Mouse (Mus musculus) 3T3-L1 (cell line): ENCODE results near the gene Ahr.

Source experiments
- DNase-seq: peaks from one replicate; pipeline ENCODE4 v3.0.0-alpha.2; 2015; ENCODE audit warnings: low read depth, low spot score

Gene Ahr

DNA sequence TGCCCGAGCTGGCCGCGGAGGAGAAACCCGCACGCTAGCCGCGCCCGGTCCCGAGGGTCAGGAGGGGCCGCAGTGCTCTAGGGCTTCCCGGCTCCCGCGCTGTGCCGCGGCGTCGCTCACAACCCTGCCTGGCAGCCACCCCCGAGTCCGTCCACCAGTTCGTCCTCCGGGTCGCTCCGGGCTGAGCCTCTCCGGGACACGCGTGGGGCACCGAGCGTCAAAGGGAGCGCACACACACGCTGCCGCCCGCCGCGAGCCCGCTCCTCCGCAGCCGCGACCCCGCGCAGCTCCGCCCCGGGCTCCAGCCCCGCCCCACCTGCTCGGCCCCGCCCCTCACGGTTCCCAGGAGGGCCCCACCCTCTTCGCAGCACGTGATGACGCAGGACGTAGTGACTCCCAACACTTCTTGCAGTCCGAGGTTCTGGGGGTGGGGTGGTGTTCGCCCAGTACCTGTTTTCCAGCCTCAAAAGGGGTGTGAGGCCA is at the start of gene Ahr:
TSS of gene Ahr (minus strand) at position 285 of the 483 bp plus-strand sequence.
- peak; percentile 79 for DNase-seq

DNA sequence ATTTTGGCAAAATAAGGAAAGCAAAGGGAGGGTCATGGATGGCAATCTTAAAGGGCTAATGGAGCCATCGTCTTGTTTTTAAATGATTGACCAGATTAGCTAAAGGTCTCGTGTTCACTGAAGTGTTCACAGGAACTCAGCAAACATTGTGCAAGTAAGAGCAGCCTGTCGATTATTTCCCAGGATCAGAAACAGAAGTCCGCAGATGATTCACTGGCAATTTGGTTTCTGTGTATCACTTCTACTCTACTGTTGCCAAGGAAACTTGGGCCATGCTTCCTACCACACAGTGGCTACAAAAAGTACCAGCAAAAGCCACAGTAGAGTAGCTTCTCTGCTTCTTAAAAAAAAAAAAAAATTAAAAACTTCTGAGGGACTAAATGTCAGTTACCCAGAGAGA is 44.0 kb upstream of the Ahr start:
- no peak for DNase-seq

- DNase-seq: peak; percentile 51
Measured at GRCm38 (mm10) chr12:35576107-35576506, 41.3 kb upstream of the Ahr start.

DNA sequence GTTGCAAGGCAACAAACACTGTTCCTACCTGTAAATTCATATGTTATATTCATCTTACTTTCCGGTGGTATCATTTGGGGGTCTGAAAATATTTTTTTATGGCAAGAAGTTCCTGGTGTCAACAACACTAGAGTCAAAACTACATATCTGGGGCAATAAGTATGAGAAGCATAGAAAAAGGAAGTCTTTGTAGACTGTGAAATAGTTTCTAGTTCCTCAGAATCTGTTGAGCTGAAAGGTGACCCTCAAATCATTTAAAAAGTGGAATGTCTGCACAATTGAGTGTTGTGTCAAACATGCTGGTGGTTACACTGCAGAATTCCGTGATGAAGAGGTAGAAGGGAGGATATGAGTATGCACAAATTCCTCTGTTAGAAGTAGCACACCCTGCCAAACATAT is 38.9 kb upstream of the Ahr start:
- peak; percentile 29 for DNase-seq

GRCm38 (mm10) chr12:35562826-35563225 is 28.0 kb upstream of the Ahr start:
- peak; percentile 85 for DNase-seq

GRCm38 (mm10) chr12:35558868-35559267 is 24.0 kb upstream of the Ahr start:
- no peak for DNase-seq

GRCm38 (mm10) chr12:35555925-35556324 is 21.1 kb upstream of the Ahr start:
- no peak for DNase-seq

DNA sequence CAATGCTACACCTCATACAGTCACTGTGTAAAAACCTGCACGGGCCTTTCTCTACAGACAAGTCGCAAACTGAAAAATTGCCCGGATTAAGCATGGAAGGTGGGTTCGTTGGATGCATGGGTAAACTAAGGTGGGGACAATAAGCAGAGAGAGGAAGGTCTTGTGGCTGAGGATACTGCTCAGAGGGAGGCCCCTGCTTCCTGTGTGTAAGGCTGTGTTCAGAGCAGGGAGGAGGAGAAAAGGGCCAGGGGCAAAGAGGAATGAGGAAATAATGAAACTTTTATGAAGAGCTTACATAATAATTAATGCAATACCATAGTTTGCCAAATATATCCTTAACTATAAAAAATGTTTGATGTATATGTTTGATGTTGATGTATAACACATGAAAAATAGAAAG is 19.5 kb upstream of the Ahr start:
- DNase-seq: no peak

DNA sequence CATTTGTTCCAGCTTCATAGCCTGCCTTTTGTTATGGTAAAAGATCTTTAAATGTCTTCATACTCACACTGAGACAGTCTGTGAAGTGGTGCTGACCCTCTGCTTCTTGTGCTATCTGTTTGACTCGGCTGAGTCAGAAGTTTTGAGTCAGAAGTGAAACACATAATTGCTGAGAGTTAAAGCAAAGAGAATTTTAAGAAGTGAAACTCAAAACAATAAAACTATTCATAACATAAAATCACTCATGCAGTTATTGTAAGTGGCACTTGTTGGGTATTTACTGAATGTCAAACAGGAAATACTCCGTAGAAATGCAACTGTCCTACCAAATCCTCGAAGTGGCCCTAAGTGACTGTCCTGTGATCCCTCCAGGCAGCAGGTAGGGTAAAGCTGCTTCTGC is 18.3 kb upstream of the Ahr start:
- DNase-seq: peak; percentile 30

GRCm38 (mm10) chr12:35550299-35550698 is 15.5 kb upstream of the Ahr start:
- no peak for DNase-seq

DNA sequence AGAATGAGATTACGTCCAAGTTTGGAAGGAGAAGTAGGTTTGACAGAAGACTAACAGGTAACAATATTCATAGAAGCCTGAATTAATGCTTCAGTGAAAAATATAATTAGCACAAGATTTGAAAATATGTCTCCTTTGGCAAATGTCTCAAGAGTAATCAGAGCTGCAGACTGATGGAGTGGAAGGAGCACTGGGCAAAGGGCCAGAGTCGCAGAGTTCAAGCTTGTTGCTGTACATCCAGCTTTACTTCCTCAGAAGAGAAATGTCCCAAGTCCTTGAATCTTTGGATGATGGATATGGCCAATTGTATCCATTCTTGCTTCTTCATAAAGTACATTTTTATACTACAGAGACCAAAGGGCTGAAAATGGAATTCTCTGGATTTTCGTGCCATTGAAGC is 8.0 kb upstream of the Ahr start:
- DNase-seq: no peak

DNA sequence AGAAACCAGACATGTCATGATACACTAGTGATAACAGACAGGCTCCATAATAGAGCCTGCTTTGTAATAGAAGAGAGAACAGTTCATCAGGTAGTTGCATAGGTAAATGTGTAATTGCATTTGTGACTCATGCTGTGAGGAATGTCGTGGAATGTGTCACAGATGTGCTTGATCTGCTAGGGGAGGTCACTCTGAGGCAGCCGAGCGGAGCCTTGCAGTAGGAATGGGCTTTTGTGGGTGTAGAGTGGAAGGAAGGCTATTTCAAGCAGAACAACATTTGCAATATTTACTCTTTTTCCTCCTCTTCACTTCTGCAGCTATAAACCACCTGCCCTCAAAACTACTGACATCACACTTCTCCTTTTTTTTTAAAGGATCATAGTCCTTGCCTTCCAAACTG is 4.0 kb upstream of the Ahr start:
- DNase-seq: no peak

- peak; percentile 43 for DNase-seq
Measured at GRCm38 (mm10) chr12:35534114-35534753, 604 bp downstream of the Ahr start.

DNA sequence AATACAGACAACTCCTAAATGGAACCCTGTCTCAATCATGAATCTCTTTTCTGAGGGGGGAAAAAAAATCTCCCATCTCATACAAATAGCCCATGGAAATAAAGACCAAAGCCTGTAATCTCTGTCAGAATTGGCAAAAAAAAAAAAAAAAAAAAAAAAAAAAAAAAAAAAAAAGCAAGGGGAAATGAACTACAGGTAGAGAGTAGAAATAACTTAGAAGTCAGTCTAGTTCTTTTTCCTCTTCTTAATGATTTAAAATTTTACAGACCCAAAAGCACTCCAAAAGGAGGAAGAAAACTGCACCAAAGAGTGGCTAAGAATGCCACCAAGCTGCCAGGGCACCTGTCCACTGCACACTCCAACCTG is 1.1 kb downstream of the Ahr start:
- peak; percentile 9 for DNase-seq

DNA sequence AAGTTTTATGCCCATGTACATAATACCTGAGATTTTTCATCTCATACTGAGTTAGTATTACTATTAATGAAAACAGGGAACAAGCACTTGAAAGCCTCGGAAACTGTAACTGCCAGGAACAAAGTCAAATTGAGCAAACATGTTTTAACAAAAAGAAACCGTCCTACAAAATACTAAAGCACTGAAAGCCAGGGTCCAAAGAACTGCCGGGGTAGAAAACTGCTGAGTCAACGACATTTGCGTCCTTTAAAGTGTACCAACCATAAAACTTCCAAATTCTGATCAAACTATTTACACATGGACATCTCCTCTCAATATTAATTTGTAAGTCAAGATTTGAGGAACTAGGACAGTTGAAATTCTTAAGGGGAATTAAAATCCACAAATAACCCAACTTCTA is 1.7 kb downstream of the Ahr start:
- peak; percentile 11 for DNase-seq

- peak; percentile 88 for DNase-seq
Measured at GRCm38 (mm10) chr12:35532151-35532550, 2.7 kb downstream of the Ahr start.

DNA sequence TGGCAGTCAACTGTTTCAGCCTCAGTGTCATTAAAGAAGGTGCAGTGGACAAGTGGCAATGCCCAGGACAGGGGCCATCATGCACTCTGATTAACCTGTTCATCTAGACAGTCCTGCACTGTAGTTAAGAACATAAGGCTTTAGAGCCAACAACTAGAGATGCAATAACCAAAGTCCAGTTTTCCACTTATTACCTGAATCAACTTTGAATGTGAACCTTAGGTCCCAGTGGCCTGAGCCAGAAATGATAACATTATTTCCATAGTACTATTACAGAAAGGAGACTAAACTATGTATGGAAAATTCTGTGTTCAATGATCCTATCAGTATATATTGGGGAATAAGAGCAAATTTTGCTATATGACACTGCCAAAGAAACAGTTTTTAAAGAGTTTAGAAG is 4.3 kb downstream of the Ahr start:
- DNase-seq: no peak

DNA sequence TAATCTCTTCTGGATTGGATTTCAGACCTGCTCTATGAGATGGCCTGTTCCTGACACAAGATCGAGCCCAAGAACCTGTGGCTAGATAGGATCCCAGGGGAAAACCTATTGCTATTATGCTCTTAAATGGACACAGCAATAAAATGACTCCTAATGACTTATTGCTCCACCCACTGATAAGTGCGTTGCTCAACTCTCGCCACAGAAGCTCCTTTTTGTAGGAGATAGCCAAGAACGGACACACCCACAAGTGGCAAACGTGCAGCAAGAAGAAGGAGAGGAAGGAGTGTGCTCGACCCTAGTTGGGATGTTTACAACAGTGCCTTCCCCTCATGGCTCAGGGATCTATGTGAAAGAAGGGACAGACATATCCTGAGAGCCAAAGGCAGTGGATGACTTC is 7.4 kb downstream of the Ahr start:
- no peak for DNase-seq

GRCm38 (mm10) chr12:35522585-35523103 is 12.2 kb downstream of the Ahr start:
- no peak for DNase-seq

GRCm38 (mm10) chr12:35515621-35516020 is 19.2 kb downstream of the Ahr start:
- DNase-seq: peak; percentile 66

DNA sequence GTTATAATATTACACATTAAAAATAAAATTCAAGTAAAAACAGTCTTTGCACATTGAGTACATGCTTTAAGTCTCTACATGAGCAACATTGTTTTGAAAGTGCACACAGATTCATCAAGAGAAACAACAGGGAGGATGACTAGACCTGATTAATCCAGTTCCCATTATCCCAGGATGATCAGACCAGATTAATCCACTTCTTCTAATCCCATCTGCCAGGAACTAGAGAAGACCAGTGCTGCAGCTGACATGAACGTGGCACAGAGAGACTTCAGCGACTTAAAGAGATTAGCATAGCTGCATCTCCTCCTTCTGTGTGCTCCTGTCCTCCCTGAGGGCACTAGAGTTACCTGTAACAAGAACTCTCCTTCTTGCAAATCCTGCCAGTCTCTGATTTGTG is 20.2 kb downstream of the Ahr start:
- no peak for DNase-seq

DNA sequence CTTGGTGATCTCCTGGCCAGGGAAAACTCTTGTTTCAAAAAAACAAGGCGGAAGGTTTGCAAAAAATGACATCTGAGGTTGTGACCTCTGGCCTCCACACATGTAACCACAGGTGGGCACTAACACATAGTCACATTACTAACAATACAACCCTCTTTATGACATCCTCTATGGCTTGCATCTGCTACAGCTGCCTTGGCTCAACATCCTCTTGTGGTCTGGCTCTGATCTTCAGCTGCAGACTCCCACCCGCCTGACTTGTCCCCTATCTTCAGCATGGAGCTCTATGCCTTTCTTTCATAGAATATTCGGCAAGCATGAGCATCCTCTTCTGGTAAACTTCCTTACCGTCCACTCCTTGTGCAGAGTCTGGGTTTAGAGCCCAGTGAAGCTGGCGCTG is 24.1 kb downstream of the Ahr start:
- DNase-seq: no peak

DNA sequence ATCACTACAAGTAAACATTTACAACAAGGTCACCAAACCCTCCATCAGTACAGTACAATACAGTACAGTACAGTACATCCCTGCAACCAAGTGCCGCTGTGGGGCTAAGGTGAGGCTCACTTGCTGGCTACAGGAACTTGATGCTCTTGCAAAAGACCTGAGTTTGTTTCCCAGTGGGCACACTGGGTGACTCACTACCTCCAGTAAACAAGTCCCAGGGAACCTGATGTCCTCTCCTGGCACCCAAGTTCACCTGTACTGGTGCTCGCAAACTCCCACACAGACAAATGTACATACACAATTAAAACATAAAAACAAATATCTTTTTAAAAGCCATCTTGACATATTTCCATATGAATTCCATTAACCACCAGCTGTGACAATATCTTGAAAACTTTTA is 28.5 kb downstream of the Ahr start:
- no peak for DNase-seq

- no peak for DNase-seq
Measured at GRCm38 (mm10) chr12:35504081-35504480, 30.8 kb downstream of the Ahr start.
